Mouse (Mus musculus) heart, postnatal 25 days (tissue): Measurements from ENCODE around the gene Mob3a. TPM values are rescaled to one million over a fixed set of nuclear protein-coding genes. Genes with fewer than 3 reads are reported as not detected.

Experiments
- DNase-seq: peaks from one replicate; pipeline ENCODE4 v3.0.0; 2022; ENCODE audit warnings: low spot score
- intact Hi-C: fragments of 180-260 bp; cut with DNase I; formaldehyde crosslinking; loops from one replicate; pipeline ENCODE4 v1.15.1; 2025
- total RNA-seq, 2 experiments: library from RNA; stranded (reverse); gene quantifications; 2 replicates each; pipeline ENCODE4 v1.2.3; 2021

The Mob3a gene
- total RNA-seq, 2 experiments from 2014 or later, result 8.2 to 8.9 TPM

DNA sequence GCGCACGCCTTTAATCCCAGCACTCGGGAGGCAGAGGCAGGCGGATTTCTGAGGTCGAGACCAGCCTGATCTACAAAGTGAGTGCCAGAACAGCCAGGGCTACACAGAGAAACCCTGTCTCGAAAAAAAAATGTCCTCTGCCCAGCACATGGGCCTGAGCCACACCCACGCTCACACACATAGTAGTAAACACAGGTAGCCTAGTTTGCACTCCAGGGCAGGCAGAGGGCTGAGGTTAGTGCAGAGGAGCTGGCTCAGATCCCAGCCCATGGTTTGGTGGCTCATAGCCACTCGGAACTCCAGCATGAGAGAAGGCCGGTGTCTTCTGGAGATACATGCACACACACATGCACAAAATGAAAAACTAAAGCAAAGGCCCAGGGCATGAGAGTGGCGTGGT, 54.8 kb downstream of the Mob3a start:
- intact Hi-C loops, result no loop called here
- no peak for DNase-seq

DNA sequence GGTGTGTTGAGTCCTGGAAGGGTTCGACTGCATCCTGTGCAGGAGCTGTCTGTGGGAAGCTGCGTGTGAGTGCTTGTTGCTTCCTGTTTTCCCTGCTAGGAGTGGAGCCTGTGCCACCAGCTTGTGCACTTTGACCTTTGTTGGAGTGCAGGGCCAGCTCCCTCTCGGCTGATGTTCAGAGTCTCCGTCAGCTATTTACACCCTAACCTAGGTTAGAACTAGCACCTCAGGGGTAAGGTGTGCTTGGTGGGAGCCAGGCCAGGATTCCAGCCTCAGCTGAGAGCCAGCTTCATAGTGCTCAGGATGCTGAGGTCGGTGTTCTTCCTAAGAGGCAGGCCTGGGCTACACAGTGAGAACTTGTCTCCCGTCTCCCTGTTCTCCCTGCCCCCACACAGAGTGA, 66.4 kb downstream of the Mob3a start:
- DNase-seq, result no peak
- intact Hi-C loops, result no loop called here

Other genes with a start within 250 kb of the Mob3a start
- under 1 TPM in 1 of 2 experiments, not detected in 1; 0.05 TPM for gene Onecut3, start 207.1 kb downstream of the Mob3a start, total RNA-seq
- not detected for gene Atp8b3, start 162.9 kb downstream of the Mob3a start, total RNA-seq
- 10 to 100 TPM; 11.1 to 12.2 TPM for gene Rexo1, start 140.4 kb downstream of the Mob3a start, total RNA-seq
- 1 to 10 TPM; 3.0 to 4.5 TPM for gene Klf16, start 124.7 kb downstream of the Mob3a start, total RNA-seq
- 10 to 100 TPM; 50.1 to 51.1 TPM for gene Abhd17a, start 111.6 kb downstream of the Mob3a start, total RNA-seq
- 10 to 100 TPM; 21.0 to 21.7 TPM for gene Scamp4, start 99.1 kb downstream of the Mob3a start, total RNA-seq
- 1 to 10 TPM in 1 of 2 experiments, under 1 TPM in 1; 0.84 to 1.2 TPM for gene Adat3, start 99.1 kb downstream of the Mob3a start, total RNA-seq
- under 1 TPM; 0.52 to 0.59 TPM for gene Gm49322, start 96.0 kb downstream of the Mob3a start, total RNA-seq
- gene Csnk1g2, start 79.1 kb downstream of the Mob3a start, total RNA-seq, result 100 to 1,000 TPM; 116 TPM
- 10 to 100 TPM; 41.5 to 45.8 TPM for gene Btbd2, start 44.9 kb downstream of the Mob3a start, total RNA-seq
- gene Mknk2, start 23.9 kb downstream of the Mob3a start, total RNA-seq, result 100 to 1,000 TPM; 158 to 181 TPM
- gene Izumo4, start 207 bp upstream of the Mob3a start, total RNA-seq, result 1 to 10 TPM; 2.6 to 3.4 TPM
- gene Ap3d1, start 40.3 kb upstream of the Mob3a start, total RNA-seq, result 10 to 100 TPM; 39.8 to 44.2 TPM
- gene Dot1l, start 53.2 kb upstream of the Mob3a start, total RNA-seq, result 10 to 100 TPM; 31.2 to 31.4 TPM
- 10 to 100 TPM; 29.6 to 29.9 TPM for gene Sf3a2, start 96.2 kb upstream of the Mob3a start, total RNA-seq
- gene Plekhj1, start 96.6 kb upstream of the Mob3a start, total RNA-seq, result 10 to 100 TPM; 27.4 to 29.7 TPM
- gene Amh, start 103.3 kb upstream of the Mob3a start, total RNA-seq, result under 1 TPM; 0.39 TPM
- under 1 TPM; 0.48 to 0.81 TPM for gene Jsrp1, start 111.5 kb upstream of the Mob3a start, total RNA-seq
- 100 to 1,000 TPM; 883 to 894 TPM for gene Oaz1, start 124.7 kb upstream of the Mob3a start, total RNA-seq
- gene Lingo3, start 142.1 kb upstream of the Mob3a start, total RNA-seq, result 10 to 100 TPM in 1 of 2 experiments, 1 to 10 TPM in 1; 6.3 to 10.6 TPM
- gene Lsm7, start 153.2 kb upstream of the Mob3a start, total RNA-seq, result 10 to 100 TPM; 20.9 to 31.6 TPM
- gene Sppl2b, start 153.3 kb upstream of the Mob3a start, total RNA-seq, result 10 to 100 TPM; 22.4 to 23.6 TPM
- gene Tmprss9, start 169.9 kb upstream of the Mob3a start, total RNA-seq, result not detected
- 100 to 1,000 TPM; 143 to 148 TPM for gene Timm13, start 199.0 kb upstream of the Mob3a start, total RNA-seq
- 1 to 10 TPM; 4.6 to 5.6 TPM for gene Lmnb2, start 216.3 kb upstream of the Mob3a start, total RNA-seq
- gene Gadd45b, start 228.1 kb upstream of the Mob3a start, total RNA-seq, result 10 to 100 TPM in 1 of 2 experiments, 1 to 10 TPM in 1; 8.2 to 14.1 TPM